Mouse (Mus musculus): ENCODE measurements around the gene Hirip3.

Gene Hirip3

DNA sequence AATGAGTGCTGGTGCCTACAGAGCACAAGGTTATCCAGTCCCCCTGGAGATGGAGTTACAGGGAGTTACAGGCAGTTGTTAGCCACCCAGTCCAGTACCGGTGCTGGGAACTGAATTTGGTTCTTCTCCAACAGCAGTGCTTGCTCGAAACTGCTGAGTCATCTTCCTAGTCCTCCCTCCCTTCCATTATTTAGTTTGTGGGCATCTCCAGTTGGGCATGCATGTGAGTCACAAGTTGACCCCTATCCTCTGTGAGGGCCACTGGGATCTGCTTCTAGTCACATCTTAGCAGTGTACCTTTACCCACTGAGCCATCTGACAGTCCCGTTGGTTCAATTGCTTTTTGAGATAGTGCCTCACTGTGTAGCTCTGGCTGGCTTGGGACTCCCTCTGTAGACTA lies 43.8 kb downstream of the Hirip3 start:
- DNase-seq (ENCODE audit: low read depth, low spot score), result no peak

DNA sequence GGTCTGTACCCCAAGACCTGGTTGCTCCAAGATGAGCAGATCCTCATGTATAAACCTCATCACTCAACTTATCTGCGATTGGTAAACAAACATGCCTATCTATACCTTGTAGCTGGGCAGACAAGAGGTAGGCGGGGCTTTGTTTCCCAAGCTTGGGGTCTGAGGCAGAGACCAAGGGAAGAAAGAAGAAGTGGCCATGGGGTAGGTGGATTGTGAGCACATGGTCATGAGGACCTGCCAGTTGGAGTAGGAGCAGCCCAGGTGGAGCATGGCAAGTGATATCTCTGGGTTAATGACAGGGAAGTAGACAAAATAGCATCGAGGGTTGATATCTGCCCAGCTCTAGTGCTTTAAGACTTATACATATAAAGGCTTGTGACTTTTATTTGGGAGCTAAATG lies 53.1 kb downstream of the Hirip3 start:
- no peak for DNase-seq (ENCODE audit: low read depth, low spot score)
